Mouse (Mus musculus) myocyte (in vitro differentiated cells): ENCODE data around the gene Tars.

Source experiments
- CEBPB ChIP-seq: IDR thresholded peaks from 2 replicates; pipeline ENCODE4 v1.6.1; 2011; ENCODE audit warnings: mild to moderate bottlenecking, moderate library complexity; ENCODE audit not compliant: poor library complexity, insufficient read depth, severe bottlenecking
- MAX ChIP-seq: IDR thresholded peaks from one replicate; pipeline ENCODE4 v1.6.1; 2011; ENCODE audit warnings: low read depth, mild to moderate bottlenecking, control low read depth
- MYOG ChIP-seq, 3 experiments: IDR thresholded peaks; one replicate each; pipeline ENCODE4 v1.6.1; 2011; ENCODE audit warnings: control low read depth in 2 of 3, low read depth in 2 of 3, mild to moderate bottlenecking in 2 of 3; ENCODE audit not compliant: insufficient read length in 2 of 3, control insufficient read depth in 1 of 3, insufficient read depth in 1 of 3
- POLR2AphosphoS2 ChIP-seq: IDR thresholded peaks from one replicate; pipeline ENCODE4 v1.6.1; 2011; ENCODE audit warnings: low read depth, control low read depth; ENCODE audit not compliant: insufficient read length

GRCm38 (mm10) chr15:11369572-11369971 is 29.9 kb downstream of the Tars start:
- TF ChIP-seq MAX (no peak), POLR2AphosphoS2 (no peak), MYOG (IDR thresholded peaks at IDR 0.05; ENCODE audit: control insufficient read depth in 1 of 3, insufficient read depth in 1 of 3, insufficient read length in 2 of 3, low read depth in 2 of 3) (no peak), CEBPB (no peak)
